ENCODE assay signal across 15 mouse cellular contexts in the genomic region with DNA sequence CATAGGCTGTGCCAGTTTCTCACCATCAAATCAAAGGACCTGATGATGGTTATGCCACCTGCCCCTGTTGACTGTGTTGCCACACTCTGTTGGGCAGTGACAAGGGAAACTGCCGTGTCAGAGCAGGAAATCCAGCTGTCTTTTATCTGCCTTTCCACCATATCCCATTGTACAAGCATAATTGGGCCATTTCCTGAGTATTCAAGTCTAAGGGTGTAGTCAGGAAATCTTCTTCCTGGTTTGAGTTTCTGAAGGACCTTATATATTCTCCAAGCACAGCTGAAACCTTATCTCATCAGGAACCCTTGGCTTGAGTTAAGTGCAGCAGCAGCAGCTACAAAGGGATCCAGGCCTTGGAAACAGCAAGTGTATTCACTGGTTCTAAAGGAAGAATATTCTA.
DNase-seq lines count a peak whose midpoint lies in the region; ATAC-seq and TF ChIP-seq lines count a peak whose summit lies in the region.
"Had no signal": no experiment of that assay in that cellular context is flagged by ENCODE, and none has a peak within 500 bp of the region (broad histone marks: within the 10 kb centered on the region; RNA-seq: fewer than 3 reads in every experiment).

No protein-coding gene starts in this region.

- H3K9me3 ChIP-seq in heart, embryonic 11.5 days (replicated peaks; ENCODE audit: control insufficient read depth, low read length) = no peaks in the 10 kb centered on the region
- H3K9me3 ChIP-seq in lung, embryonic 14.5 days (ENCODE audit: low read depth, low read length) = no peaks in the 10 kb centered on the region
- no peaks in the 10 kb centered on the region for H3K9me3 ChIP-seq in hindbrain, embryonic 11.5 days (ENCODE audit: control insufficient read depth, low read length)
- H3K9me3 ChIP-seq: hindbrain, embryonic 15.5 days had no signal

- peaks cover 10% of the 10 kb centered on the region for H3K4me1 ChIP-seq in heart, embryonic 11.5 days (ENCODE audit: control insufficient read depth, insufficient read depth, low read length)
- H3K4me1 ChIP-seq in lung, embryonic 14.5 days (ENCODE audit: insufficient read depth) = no peaks in the 10 kb centered on the region
- H3K4me1 ChIP-seq in hindbrain, embryonic 11.5 days (replicated peaks; ENCODE audit: control insufficient read depth, insufficient read depth, low read length) = no peaks in the 10 kb centered on the region
- H3K4me1 ChIP-seq: hindbrain, embryonic 15.5 days had no signal

- no peak overlapping the region for H3K4me2 ChIP-seq in heart, embryonic 11.5 days
- H3K4me2 ChIP-seq in lung, embryonic 14.5 days = no peak overlapping the region
- H3K4me2 ChIP-seq in hindbrain, embryonic 11.5 days (replicated peaks; ENCODE audit: low read depth, low read length) = no peak overlapping the region
- H3K4me2 ChIP-seq: hindbrain, embryonic 15.5 days had no signal

- H3K9ac ChIP-seq in heart, embryonic 11.5 days (ENCODE audit: low read depth, low read length) = no peak overlapping the region
- no peak overlapping the region for H3K9ac ChIP-seq in lung, embryonic 14.5 days
- no peak overlapping the region for H3K9ac ChIP-seq in hindbrain, embryonic 11.5 days (ENCODE audit: low read depth, low read length)
- H3K9ac ChIP-seq: hindbrain, embryonic 15.5 days had no signal

- no peak for TF ChIP-seq CTCF in lung, embryonic 14.5 days (IDR thresholded peaks at IDR 0.05; ENCODE audit: low read depth)

- no peak for ATAC-seq in heart, embryonic 11.5 days (replicated peaks; ENCODE audit: insufficient number of reproducible peaks, low FRiP score, low TSS enrichment)
- no peak; the same call in 1 of the 2 replicates for ATAC-seq in lung, embryonic 14.5 days (ENCODE audit: insufficient read depth)
- ATAC-seq in hindbrain, embryonic 11.5 days (ENCODE audit: low FRiP score) = no peak

- no peak overlapping the region for H3K4me3 ChIP-seq in heart, embryonic 11.5 days (ENCODE audit: low read depth, low read length)
- H3K4me3 ChIP-seq in lung, embryonic 14.5 days (ENCODE audit: low read depth, low read length) = no peak overlapping the region
- no peak overlapping the region for H3K4me3 ChIP-seq in hindbrain, embryonic 11.5 days (ENCODE audit: low read depth, low read length)
- H3K4me3 ChIP-seq: gastrocnemius, adult 2 months; hindbrain, embryonic 15.5 days had no signal

- DNase-seq in heart, adult 8-10 months (ENCODE audit: low spot score) = peak; percentile 44
- DNase-seq in ES-CJ7 (ENCODE audit: low read depth, low spot score) (peak; percentile 41), MN1 (ENCODE audit: low spot score) (no peak)
- DNase-seq in heart, adult 9 months (ENCODE audit: low spot score in 2 of 2) = peak; percentile 36 to 67
- DNase-seq in lung, embryonic 14.5 days = peak; percentile 46
- DNase-seq in layer of hippocampus, postnatal 10 days (ENCODE audit: low spot score in 2 of 2) = no peak
- no peak for DNase-seq in hindbrain, embryonic 11.5 days (ENCODE audit: low spot score)
- DNase-seq: cerebellum, adult 2 months; embryo, embryonic 11 days; gastrocnemius, adult 2 months; right cerebral cortex, postnatal 25 days; thymus, postnatal 36 days had no signal

- 48% methylated on average over 1 of the region's 1 CpGs for WGBS in heart, embryonic 11.5 days (ENCODE audit: insufficient replicate concordance)
- 39% methylated on average over 1 of the region's 1 CpGs for WGBS in lung, embryonic 14.5 days
- 82% methylated on average over 1 of the region's 1 CpGs for WGBS in hindbrain, embryonic 11.5 days

- H3K27me3 ChIP-seq in heart, embryonic 11.5 days (ENCODE audit: control insufficient read depth, insufficient read depth, low read length) = no peaks in the 10 kb centered on the region
- no peaks in the 10 kb centered on the region for H3K27me3 ChIP-seq in lung, embryonic 14.5 days (ENCODE audit: insufficient read depth, low read length)
- H3K27me3 ChIP-seq in hindbrain, embryonic 11.5 days (ENCODE audit: control insufficient read depth, insufficient read depth, low read length) = no peaks in the 10 kb centered on the region
- H3K27me3 ChIP-seq: hindbrain, embryonic 15.5 days had no signal

- no peak overlapping the region for H3K27ac ChIP-seq in heart, embryonic 11.5 days (ENCODE audit: low read depth, low read length)
- no peak overlapping the region for H3K27ac ChIP-seq in lung, embryonic 14.5 days (ENCODE audit: low read depth)
- no peak overlapping the region for H3K27ac ChIP-seq in hindbrain, embryonic 11.5 days (ENCODE audit: low read depth, low read length)
- H3K27ac ChIP-seq: hindbrain, embryonic 15.5 days; macrophage had no signal

- H3K36me3 ChIP-seq in heart, embryonic 11.5 days (ENCODE audit: control insufficient read depth, insufficient read depth, low read length) = no peaks in the 10 kb centered on the region
- peaks cover 15% of the 10 kb centered on the region; the same call in 1 of the 2 replicates for H3K36me3 ChIP-seq in lung, embryonic 14.5 days (ENCODE audit: insufficient read depth)
- no peaks in the 10 kb centered on the region for H3K36me3 ChIP-seq in hindbrain, embryonic 11.5 days (ENCODE audit: control insufficient read depth, insufficient read depth, low read length)

Comparison
In these comparisons a context has a peak if more than half of its experiments do, and no peak if none do; other contexts are left out.
1. DNase-seq: peak in heart, adult 8-10 months (single experiment), ES-CJ7 (single experiment), heart, adult 9 months (2 of 2) and lung, embryonic 14.5 days (single experiment); none in layer of hippocampus, postnatal 10 days (0 of 2), MN1 (single experiment) and hindbrain, embryonic 11.5 days (single experiment).